Mouse (Mus musculus): ENCODE measurements around the gene Gpx1.
"Not testable (repeated sequence)": the region's sequence is repeated elsewhere in the genome, so short reads cannot be mapped to it uniquely, and the experiment has no call there.

The Gpx1 gene

GRCm38 (mm10) chr9:108338886-108339781, at the start of gene Gpx1:
Gene Gpx1 (plus strand): TSS chr9:108338903.
- in situ Hi-C loops (cut with MboI; ENCODE audit: low sequenced_read_pairs): no loop called here

DNA sequence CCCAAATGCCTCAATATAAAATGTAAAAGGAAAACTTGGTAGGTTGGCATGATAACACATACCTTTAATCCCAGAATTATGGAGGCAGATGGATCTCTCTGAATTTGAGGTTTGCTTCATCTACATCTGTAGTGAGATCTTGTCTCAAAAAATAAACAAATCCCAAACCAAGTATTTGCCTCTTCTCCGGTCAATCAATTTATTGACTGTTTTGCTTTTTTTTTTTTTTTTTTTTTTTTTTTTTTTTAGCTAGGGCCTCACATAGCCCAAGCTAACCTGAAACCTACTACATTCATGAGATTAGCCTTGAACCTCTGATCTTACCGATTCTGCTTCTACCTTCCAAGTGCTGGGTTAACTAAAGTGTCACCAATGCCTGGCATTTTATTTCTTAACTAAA, 49.4 kb upstream of the Gpx1 start:
- in situ Hi-C loops (cut with MboI; ENCODE audit: low sequenced_read_pairs): no loop called here

GRCm38 (mm10) chr9:108290016-108290750, 48.5 kb upstream of the Gpx1 start, which contains the start of gene Nicn1:
Gene Nicn1 (plus strand): TSS chr9:108290429.
- in situ Hi-C loops (cut with MboI; ENCODE audit: low sequenced_read_pairs): no loop called here

DNA sequence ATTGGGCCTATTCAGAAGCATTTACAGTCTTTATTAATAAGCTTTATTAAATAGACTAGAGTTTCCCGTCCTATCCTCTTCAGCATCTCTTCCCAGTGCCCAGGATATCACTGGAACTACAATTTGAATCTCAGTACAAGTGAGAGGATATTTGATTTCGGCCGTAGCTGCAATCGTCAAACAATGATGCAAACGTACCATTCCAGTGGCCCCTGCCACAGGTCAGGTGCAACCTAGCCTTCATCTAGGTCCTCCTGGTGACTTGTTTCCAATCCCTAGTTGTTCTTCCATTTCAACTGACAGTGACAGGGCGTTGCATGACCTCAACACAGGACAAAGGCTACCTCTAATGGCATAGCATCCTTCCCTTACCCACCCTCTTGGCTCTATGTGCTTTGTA, 47.9 kb upstream of the Gpx1 start:
- in situ Hi-C loops (cut with MboI; ENCODE audit: low sequenced_read_pairs): no loop called here

GRCm38 (mm10) chr9:108296453-108297355, 42.0 kb upstream of the Gpx1 start, which contains the start of gene Amt:
Gene Amt (plus strand): TSS chr9:108296853.
- in situ Hi-C loops (cut with MboI; ENCODE audit: low sequenced_read_pairs): no loop called here

DNA sequence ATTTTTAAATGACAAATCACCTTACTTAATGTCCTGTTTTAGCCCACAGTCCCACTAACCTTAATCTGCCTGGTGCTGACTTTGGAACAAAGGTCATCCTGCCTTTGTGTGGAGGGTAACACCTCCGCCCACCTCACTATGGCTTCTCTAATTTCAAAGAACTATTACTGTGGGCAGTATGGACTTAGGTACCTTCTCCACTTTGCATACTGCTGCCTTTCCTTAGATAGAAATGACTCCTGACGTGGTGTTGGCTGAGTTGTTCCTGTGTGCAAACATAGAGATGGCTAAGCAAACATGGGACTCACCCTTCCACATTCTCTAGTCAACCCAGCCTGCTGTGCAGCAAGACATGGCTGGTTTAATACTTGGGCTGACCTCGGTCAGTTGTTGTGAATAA, 36.9 kb upstream of the Gpx1 start:
- in situ Hi-C loops (cut with MboI; ENCODE audit: low sequenced_read_pairs): no loop called here

DNA sequence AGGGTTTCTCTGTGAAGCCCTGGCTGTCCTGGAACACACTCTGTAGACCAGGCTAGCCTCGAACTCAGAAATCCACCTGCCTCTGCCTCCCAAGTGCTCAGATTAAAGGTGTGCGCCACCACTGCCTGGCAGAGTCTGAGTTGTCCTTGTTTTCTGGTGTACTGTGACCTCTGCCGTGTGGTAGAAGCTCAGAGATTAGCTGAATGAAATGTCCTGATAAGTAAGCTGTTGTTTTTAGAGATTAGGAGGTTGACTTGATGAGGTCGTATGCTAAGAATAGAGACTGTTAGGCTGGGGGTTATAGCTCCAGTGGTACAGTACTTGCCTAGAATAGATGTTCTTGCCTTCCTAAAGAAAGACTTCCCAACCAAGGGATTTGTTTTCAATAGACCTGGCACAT, 34.0 kb upstream of the Gpx1 start:
- in situ Hi-C loops (cut with MboI; ENCODE audit: low sequenced_read_pairs): no loop called here

GRCm38 (mm10) chr9:108305170-108305569, 33.5 kb upstream of the Gpx1 start:
- in situ Hi-C loops (cut with MboI; ENCODE audit: low sequenced_read_pairs): no loop called here

- in situ Hi-C loops (cut with MboI; ENCODE audit: low sequenced_read_pairs): no loop called here
Observed at GRCm38 (mm10) chr9:108305629-108306520, 32.8 kb upstream of the Gpx1 start, which contains the start of the genes Rhoa and Tcta. Gene Rhoa (plus strand): TSS chr9:108306129. Gene Tcta (minus strand): TSS chr9:108306160.

DNA sequence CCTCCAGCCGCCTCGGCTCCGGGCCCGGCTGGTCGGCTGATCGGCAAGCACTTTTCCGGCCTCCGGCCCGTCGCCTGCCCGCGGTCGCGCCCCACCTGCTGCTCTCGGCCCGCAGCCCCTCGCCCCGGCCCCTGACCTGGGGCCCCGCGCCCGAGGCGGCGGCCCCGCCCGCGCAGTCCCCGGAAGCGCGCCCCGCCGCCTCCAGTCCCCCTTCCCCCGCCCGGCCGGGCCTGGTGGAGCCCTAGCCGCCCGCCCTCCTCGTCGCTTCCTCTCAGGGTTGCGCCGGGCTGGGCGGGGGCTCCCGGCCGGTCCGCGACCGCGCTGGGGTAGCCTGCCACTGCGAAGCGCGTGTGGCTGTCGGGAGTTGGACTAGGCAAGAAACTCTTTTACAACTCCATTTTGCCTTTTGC, 32.1 kb upstream of the Gpx1 start:
- in situ Hi-C loops (cut with MboI; ENCODE audit: low sequenced_read_pairs): no loop called here

DNA sequence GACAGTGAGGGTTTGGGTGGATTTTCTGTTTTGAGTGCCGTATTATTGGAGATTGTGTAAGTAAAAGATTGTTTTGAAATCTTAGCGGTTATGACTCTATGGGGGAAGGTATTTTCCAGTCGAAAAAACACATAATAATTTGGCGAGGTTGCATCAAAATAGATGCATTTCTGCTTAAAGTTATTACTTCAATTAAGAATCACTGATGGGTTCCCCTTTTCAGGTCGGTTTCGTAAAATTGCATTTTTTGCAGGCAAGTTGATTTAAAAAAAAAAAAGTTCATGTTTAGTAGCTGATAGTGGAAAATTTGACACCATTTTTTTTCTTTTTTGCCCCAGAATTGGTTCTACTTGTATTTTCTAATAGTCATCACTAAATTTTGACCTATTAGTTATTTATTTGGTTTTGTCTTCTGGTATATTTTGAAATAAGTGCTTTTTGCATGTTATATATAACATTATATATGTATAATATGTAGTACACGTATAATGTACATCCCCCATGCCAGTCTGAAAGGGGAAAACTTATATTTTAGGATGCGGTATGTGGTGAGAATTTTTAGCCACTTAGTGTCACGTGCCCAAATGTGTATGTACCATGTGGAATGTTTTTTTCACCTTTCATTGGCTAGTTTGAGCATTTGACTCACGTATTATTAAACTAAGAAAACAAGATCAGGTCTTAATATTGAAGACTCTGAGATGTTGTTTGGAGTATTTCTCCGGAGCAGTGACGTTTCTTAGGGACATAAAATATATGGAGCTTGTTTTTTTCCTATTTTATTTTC, 31.5 kb upstream of the Gpx1 start:
- in situ Hi-C loops (cut with MboI; ENCODE audit: low sequenced_read_pairs): no loop called here

GRCm38 (mm10) chr9:108308141-108308540, 30.6 kb upstream of the Gpx1 start:
- in situ Hi-C loops (cut with MboI; ENCODE audit: low sequenced_read_pairs): no loop called here

DNA sequence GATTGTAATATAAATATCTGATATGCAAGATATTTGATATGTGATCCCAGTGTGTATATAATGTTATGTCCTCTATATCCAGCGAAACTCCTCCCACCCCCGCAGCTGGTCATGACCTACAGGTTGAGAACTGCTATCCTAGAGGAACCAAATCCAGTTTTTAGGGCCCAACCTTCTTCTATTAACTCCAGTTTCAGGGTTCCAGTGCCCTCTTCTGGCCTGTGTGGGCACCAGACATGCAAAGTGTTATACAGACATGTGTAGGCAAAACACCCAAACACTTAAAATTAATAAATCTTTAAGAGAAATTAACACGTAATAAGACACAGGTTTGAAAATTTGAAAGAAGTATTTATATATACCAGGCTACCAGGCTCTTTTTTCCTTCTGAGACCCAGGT, 21.1 kb upstream of the Gpx1 start:
- in situ Hi-C loops (cut with MboI; ENCODE audit: low sequenced_read_pairs): no loop called here

DNA sequence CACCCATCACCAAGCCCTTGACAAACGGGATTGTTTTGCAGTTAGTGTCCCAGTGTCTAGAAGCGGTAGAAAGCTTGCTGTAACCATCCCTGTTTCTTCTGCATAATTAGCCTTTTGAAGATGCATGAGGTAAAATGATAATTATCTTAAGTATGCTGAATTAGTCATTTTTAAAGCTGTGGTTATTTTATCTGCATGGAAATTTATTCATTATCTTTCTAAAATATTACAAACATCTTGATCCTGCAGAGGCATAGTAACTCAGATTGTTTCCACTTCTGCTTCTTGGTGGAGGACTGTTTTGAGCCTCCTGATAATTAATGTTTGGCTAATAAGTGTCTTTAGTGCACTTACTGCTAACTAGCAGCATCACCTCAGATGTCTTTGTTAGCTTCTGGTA, 20.2 kb upstream of the Gpx1 start:
- in situ Hi-C loops (cut with MboI; ENCODE audit: low sequenced_read_pairs): no loop called here

DNA sequence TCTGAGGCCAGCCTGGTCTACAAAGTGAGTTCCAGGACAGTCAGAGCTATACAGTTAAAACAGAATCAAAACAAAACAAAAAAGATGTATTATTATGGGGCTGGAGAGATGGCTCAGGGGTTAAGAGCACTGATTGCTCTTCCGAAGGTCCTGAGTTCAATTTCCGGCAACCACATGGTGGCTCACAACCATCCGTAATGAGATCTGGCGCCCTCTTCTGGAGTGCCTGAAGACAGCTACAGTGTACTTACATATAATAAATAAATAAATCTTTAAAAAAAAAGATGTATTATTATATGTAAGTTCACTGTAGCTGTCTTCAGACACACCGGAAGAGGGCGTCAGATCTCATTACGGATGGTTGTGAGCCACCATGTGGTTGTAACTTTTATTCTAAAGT, 16.6 kb upstream of the Gpx1 start:
- in situ Hi-C loops (cut with MboI; ENCODE audit: low sequenced_read_pairs): not testable (repeated sequence)

DNA sequence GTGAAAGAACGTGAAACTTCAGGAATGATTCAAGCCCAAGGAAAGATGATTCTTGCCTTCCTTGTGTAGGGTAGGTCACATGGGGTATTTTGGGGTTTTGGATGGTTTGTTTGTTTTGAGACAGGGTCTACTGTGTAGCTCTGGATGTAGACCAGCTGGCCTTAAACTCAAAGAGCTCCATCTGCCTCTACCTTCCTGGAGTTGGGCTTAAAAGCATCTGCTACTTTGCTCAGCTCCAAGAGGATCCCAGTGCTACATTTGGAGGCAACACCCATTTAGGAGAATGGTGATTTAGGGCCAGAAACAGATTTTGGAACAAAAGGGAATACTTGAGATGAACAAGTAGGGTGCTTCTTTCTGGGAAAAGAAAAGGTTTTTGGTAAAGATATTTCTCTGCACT, 13.9 kb upstream of the Gpx1 start:
- in situ Hi-C loops (cut with MboI; ENCODE audit: low sequenced_read_pairs): no loop called here

GRCm38 (mm10) chr9:108325811-108326210, 12.9 kb upstream of the Gpx1 start:
- in situ Hi-C loops (cut with MboI; ENCODE audit: low sequenced_read_pairs): no loop called here

GRCm38 (mm10) chr9:108337848-108338550, 704 bp upstream of the Gpx1 start:
- in situ Hi-C loops (cut with MboI; ENCODE audit: low sequenced_read_pairs): no loop called here

- in situ Hi-C loops (cut with MboI; ENCODE audit: low sequenced_read_pairs): no loop called here
Observed at GRCm38 (mm10) chr9:108338551-108338885, 185 bp upstream of the Gpx1 start.
